8 mouse cellular contexts compared by ENCODE assay signal in the genomic region with DNA sequence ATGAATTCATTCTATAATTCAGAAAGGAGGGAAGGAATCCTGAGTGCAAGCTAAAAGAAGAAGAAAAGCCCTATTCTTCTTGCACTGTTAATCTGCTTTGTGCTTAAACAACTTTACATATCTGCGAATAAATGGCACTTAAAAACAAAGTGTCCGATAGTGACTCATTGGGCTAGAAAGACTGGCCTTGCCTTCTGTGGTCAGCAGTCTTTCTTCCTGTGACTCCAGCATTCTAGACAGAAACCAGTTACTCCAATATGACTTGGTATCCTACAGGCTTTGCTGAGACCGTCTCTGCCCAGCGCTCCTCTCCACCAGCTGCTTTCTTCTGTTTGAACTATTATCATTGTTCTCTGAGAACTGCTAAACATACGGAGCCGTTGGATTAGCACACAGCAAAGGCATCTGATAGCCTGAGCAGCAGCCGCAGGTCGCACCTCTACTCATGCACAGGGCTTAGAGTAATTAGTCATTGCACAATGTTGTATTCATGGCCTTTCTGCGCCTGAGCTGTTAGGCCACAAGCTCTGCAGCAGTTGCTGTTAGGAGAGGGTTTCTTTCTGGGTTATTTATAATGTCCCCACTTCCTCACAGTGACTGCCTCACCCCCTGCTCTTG. TPM values are rescaled to one million over a fixed set of nuclear protein-coding genes. Genes with fewer than 3 reads are reported as not detected.
DNase-seq lines count a peak whose midpoint lies in the region; ATAC-seq and TF ChIP-seq lines count a peak whose summit lies in the region.
"Had no signal": no experiment of that assay in that cellular context is flagged by ENCODE, and none has a peak within 500 bp of the region (broad histone marks: within the 10 kb centered on the region; RNA-seq: fewer than 3 reads in every experiment).

No protein-coding gene starts in this region.

- H3K4me3 ChIP-seq in lung, embryonic 15.5 days: no peak overlapping the region
- H3K4me3 ChIP-seq in bone marrow macrophage, adult 2 months (ENCODE audit: insufficient read depth, low read length): no peak overlapping the region
- H3K4me3 ChIP-seq in liver, embryonic 14.5 days (ENCODE audit: insufficient read depth in 1 of 2, low read depth in 2 of 2, low read length in 2 of 2): no peak overlapping the region
- H3K4me3 ChIP-seq in stomach, embryonic 15.5 days (replicated peaks): no peak overlapping the region
- H3K4me3 ChIP-seq: hindbrain, embryonic 15.5 days had no signal

- ATAC-seq in lung, embryonic 15.5 days (ENCODE audit: borderline replicate concordance, extremely low read depth, low FRiP score, low TSS enrichment): no peak
- peak; percentile 43; the same call in 1 of the 2 replicates for ATAC-seq in liver, embryonic 14.5 days (ENCODE audit: insufficient read depth)
- ATAC-seq in stomach, embryonic 15.5 days (ENCODE audit: insufficient read depth, low FRiP score, low read depth): peak; percentile 73
- ATAC-seq in erythroid progenitor cell, adult 5-6 weeks (replicated peaks; ENCODE audit: low FRiP score, poor library complexity, severe bottlenecking): no peak

- no peak overlapping the region for H3K4me2 ChIP-seq in lung, embryonic 15.5 days
- H3K4me2 ChIP-seq in liver, embryonic 14.5 days (ENCODE audit: low read depth): no peak overlapping the region
- no peak overlapping the region for H3K4me2 ChIP-seq in stomach, embryonic 15.5 days
- H3K4me2 ChIP-seq: hindbrain, embryonic 15.5 days had no signal

- H3K9ac ChIP-seq in lung, embryonic 15.5 days: no peak overlapping the region
- H3K9ac ChIP-seq in liver, embryonic 14.5 days (replicated peaks): no peak overlapping the region
- no peak overlapping the region for H3K9ac ChIP-seq in stomach, embryonic 15.5 days
- H3K9ac ChIP-seq: hindbrain, embryonic 15.5 days had no signal

- H3K4me1 ChIP-seq in lung, embryonic 15.5 days: 0 out of 2 replicates have a peak, but pooled peaks cover 10% of the 10 kb centered on the region
- peaks cover 17% of the 10 kb centered on the region for H3K4me1 ChIP-seq in bone marrow macrophage, adult 2 months (ENCODE audit: control insufficient read depth, insufficient read depth, low read length)
- H3K4me1 ChIP-seq in liver, embryonic 14.5 days (replicated peaks; ENCODE audit: control insufficient read depth in 2 of 2, insufficient read depth in 2 of 2, low read length in 1 of 2): peaks cover 0 to 8% of the 10 kb centered on the region in 2 experiments; a peak in 1 of 4 replicates
- peaks cover 17% of the 10 kb centered on the region; the same call in 1 of the 2 replicates for H3K4me1 ChIP-seq in stomach, embryonic 15.5 days
- H3K4me1 ChIP-seq: hindbrain, embryonic 15.5 days had no signal

- no peaks in the 10 kb centered on the region for H3K27me3 ChIP-seq in lung, embryonic 15.5 days
- no peaks in the 10 kb centered on the region for H3K27me3 ChIP-seq in liver, embryonic 14.5 days (ENCODE audit: control insufficient read depth, insufficient read depth, low read length)
- H3K27me3 ChIP-seq in stomach, embryonic 15.5 days (replicated peaks): no peaks in the 10 kb centered on the region
- H3K27me3 ChIP-seq: hindbrain, embryonic 15.5 days had no signal

- DNase-seq in lung, postnatal 10 days: no peak
- no peak for DNase-seq in liver, embryonic 14.5 days (ENCODE audit: low read depth in 3 of 3, low spot score in 3 of 3)
- no peak for DNase-seq in cerebellum, adult 11-12 months

- TF ChIP-seq POLR2A in bone marrow macrophage, adult 2 months (IDR thresholded peaks at IDR 0.05; ENCODE audit: borderline replicate concordance, low read depth, low read length): no peak

- TF ChIP-seq EP300 in liver, embryonic 14.5 days (IDR thresholded peaks at IDR 0.05; ENCODE audit: low read depth): no peak

- H3K36me3 ChIP-seq in lung, embryonic 15.5 days: no peaks in the 10 kb centered on the region
- H3K36me3 ChIP-seq in liver, embryonic 14.5 days (replicated peaks; ENCODE audit: control insufficient read depth, insufficient read depth, low read depth): no peaks in the 10 kb centered on the region
- no peaks in the 10 kb centered on the region for H3K36me3 ChIP-seq in stomach, embryonic 15.5 days
- H3K36me3 ChIP-seq: hindbrain, embryonic 15.5 days had no signal

- 42% methylated on average over 9 of the region's 9 CpGs for WGBS in lung, embryonic 15.5 days
- WGBS in liver, embryonic 14.5 days (ENCODE audit: insufficient replicate concordance): 24% methylated on average over 9 of the region's 9 CpGs
- 31% methylated on average over 9 of the region's 9 CpGs for WGBS in stomach, embryonic 15.5 days

- peak overlapping the region; percentile 4; the same call in 1 of the 2 replicates for H3K27ac ChIP-seq in lung, embryonic 15.5 days
- peak overlapping the region; percentile 23 for H3K27ac ChIP-seq in bone marrow macrophage, adult 2 months (ENCODE audit: insufficient read depth, low read depth, low read length)
- H3K27ac ChIP-seq in liver, embryonic 14.5 days: no peak overlapping the region
- H3K27ac ChIP-seq in stomach, embryonic 15.5 days: peak overlapping the region; percentile 61; the same call in 1 of the 2 replicates
- H3K27ac ChIP-seq: hindbrain, embryonic 15.5 days had no signal

- TF ChIP-seq CTCF in bone marrow macrophage, adult 2 months (IDR thresholded peaks at IDR 0.05; ENCODE audit: low read depth, low read length): no peak
- no peak for TF ChIP-seq CTCF in liver, embryonic 14.5 days (IDR thresholded peaks at IDR 0.05; ENCODE audit: low read depth)

- no peaks in the 10 kb centered on the region for H3K9me3 ChIP-seq in lung, embryonic 15.5 days
- H3K9me3 ChIP-seq in liver, embryonic 14.5 days (ENCODE audit: control insufficient read depth, low read length): no peaks in the 10 kb centered on the region
- H3K9me3 ChIP-seq in stomach, embryonic 15.5 days: no peaks in the 10 kb centered on the region
- H3K9me3 ChIP-seq: hindbrain, embryonic 15.5 days had no signal

RNA-seq across cellular contexts. Expression of gene Mrpl33, which starts 40.0 kb away (rescaled TPM):
- 275 and 287 TPM in 2 replicates for polyA plus RNA-seq in lung, embryonic 15.5 days (2015; fragmentation: Nextera tagmentation; extraction: Ambion mirVana)
- 131 and 193 TPM in 2 replicates for polyA plus RNA-seq in bone marrow macrophage, adult 2 months (2012; ENCODE audit: insufficient read depth, insufficient read length, missing spikeins)
- 57.8 and 80.0 TPM in 2 replicates for polyA plus RNA-seq in liver, embryonic 14.5 days (2012; rRNA removed)
- 211 and 219 TPM in 2 replicates for polyA plus RNA-seq in liver, embryonic 14.5 days (2014; fragmentation: Nextera tagmentation; extraction: Ambion mirVana)
- polyA plus RNA-seq in stomach, embryonic 15.5 days (2015; fragmentation: Nextera tagmentation; extraction: Ambion mirVana): 309 and 347 TPM in 2 replicates
- 109 and 117 TPM in 2 replicates for total RNA-seq in erythroid progenitor cell, adult 5-6 weeks (2015; ENCODE audit: low replicate concordance)
- total RNA-seq in erythroid progenitor cell, adult 5-6 weeks (2017; ENCODE audit: low replicate concordance): 34.1 and 76.0 TPM in 2 replicates

Comparison
In these comparisons a context has a peak if more than half of its experiments do, and no peak if none do; other contexts are left out.
1. ATAC-seq: peak in liver, embryonic 14.5 days (single experiment) and stomach, embryonic 15.5 days (single experiment); none in lung, embryonic 15.5 days (single experiment) and erythroid progenitor cell, adult 5-6 weeks (single experiment).